Mouse (Mus musculus): ENCODE results near the gene Nptx2. TPM values are rescaled to one million over a fixed set of nuclear protein-coding genes. Genes with fewer than 3 reads are reported as not detected.

Nptx2 gene
- not detected in 2 replicates for polyA plus RNA-seq (2012; ENCODE audit: low replicate concordance)

GRCm38 (mm10) chr5:144545653-144546422 lies at the start of gene Nptx2:
TSS of gene Nptx2 (plus strand) at chr5:144545902.

Other genes with a start within 250 kb of the Nptx2 start
- 0.11 TPM in 1 of 2 replicates, not detected in the other for gene Baiap2l1, start 187.8 kb upstream of the Nptx2 start, polyA plus RNA-seq (2012; ENCODE audit: low replicate concordance)
- gene Tmem130, start 215.9 kb downstream of the Nptx2 start, polyA plus RNA-seq (2012; ENCODE audit: low replicate concordance) = 0.39 TPM in 1 of 2 replicates, not detected in the other
- 31.9 and 57.7 TPM in 2 replicates for gene Trrap, start 221.8 kb downstream of the Nptx2 start, polyA plus RNA-seq (2012; ENCODE audit: low replicate concordance)

Data from leukemia stem cell, adult 10-12 weeks (primary cell).